26 mouse cellular contexts compared by ENCODE assay signal in the genomic region with DNA sequence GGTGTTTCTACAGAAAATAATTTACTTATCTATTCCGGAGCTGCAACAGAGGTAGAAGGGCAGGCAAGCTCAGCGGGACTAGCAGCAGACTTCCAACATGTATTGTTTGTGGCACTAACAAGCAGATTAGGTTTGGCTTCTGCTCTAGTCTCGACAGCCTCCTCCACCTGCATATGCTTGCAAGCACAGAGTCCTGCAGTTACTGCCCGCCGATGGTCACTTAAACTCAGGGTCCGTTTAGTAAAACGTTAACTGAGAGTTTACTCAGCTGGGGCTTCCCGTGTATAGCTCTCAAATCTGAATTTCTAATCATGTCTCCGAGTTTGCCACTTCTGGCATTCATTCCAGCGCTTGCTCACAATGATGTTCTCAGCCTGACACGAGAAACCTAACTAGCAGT.
DNase-seq lines count a peak whose midpoint lies in the region; ATAC-seq and TF ChIP-seq lines count a peak whose summit lies in the region.
"Had no signal": no experiment of that assay in that cellular context is flagged by ENCODE, and none has a peak within 500 bp of the region (broad histone marks: within the 10 kb centered on the region; RNA-seq: fewer than 3 reads in every experiment).

No protein-coding gene starts in this region.

- no peak for TF ChIP-seq CTCF in intestine, postnatal 0 days (IDR thresholded peaks at IDR 0.05; ENCODE audit: low read depth)

- no peak overlapping the region for H3K4me3 ChIP-seq in intestine, embryonic 15.5 days (replicated peaks)
- no peak overlapping the region for H3K4me3 ChIP-seq in intestine, postnatal 0 days (ENCODE audit: low read depth, low read length)
- no peak overlapping the region for H3K4me3 ChIP-seq in kidney, embryonic 15.5 days (replicated peaks)
- no peak overlapping the region for H3K4me3 ChIP-seq in heart, embryonic 12.5 days
- H3K4me3 ChIP-seq: embryonic facial prominence, embryonic 13.5 days; forebrain, embryonic 10.5 days; forebrain, embryonic 15.5 days; hindbrain, embryonic 13.5 days; liver, embryonic 12.5 days; megakaryocyte, embryonic 14.5 days; midbrain, embryonic 12.5 days; neural tube, embryonic 13.5 days had no signal

- no peaks in the 10 kb centered on the region for H3K27me3 ChIP-seq in intestine, embryonic 15.5 days (replicated peaks)
- H3K27me3 ChIP-seq in intestine, postnatal 0 days (replicated peaks; ENCODE audit: control insufficient read depth, insufficient read depth, low read length): no peaks in the 10 kb centered on the region
- no peaks in the 10 kb centered on the region for H3K27me3 ChIP-seq in kidney, embryonic 15.5 days
- no peaks in the 10 kb centered on the region for H3K27me3 ChIP-seq in heart, embryonic 12.5 days (replicated peaks)
- H3K27me3 ChIP-seq: embryonic facial prominence, embryonic 13.5 days; forebrain, embryonic 15.5 days; hindbrain, embryonic 13.5 days; liver, embryonic 12.5 days; megakaryocyte, embryonic 14.5 days; midbrain, embryonic 12.5 days; neural tube, embryonic 13.5 days had no signal

- H3K27ac ChIP-seq in intestine, embryonic 15.5 days: no peak overlapping the region
- no peak overlapping the region for H3K27ac ChIP-seq in intestine, postnatal 0 days (ENCODE audit: low read depth, low read length)
- peak overlapping the region; percentile 54; the same call in 1 of the 2 replicates for H3K27ac ChIP-seq in kidney, embryonic 15.5 days
- H3K27ac ChIP-seq in heart, embryonic 12.5 days (ENCODE audit: poor library complexity, severe bottlenecking): no peak overlapping the region
- H3K27ac ChIP-seq: embryonic facial prominence, embryonic 13.5 days; forebrain, embryonic 10.5 days; forebrain, embryonic 15.5 days; hindbrain, embryonic 13.5 days; liver, embryonic 12.5 days; midbrain, embryonic 12.5 days; neural tube, embryonic 13.5 days had no signal

- no peaks in the 10 kb centered on the region for H3K9me3 ChIP-seq in intestine, embryonic 15.5 days
- no peaks in the 10 kb centered on the region for H3K9me3 ChIP-seq in intestine, postnatal 0 days (ENCODE audit: control insufficient read depth)
- H3K9me3 ChIP-seq in kidney, embryonic 15.5 days (replicated peaks): no peaks in the 10 kb centered on the region
- no peaks in the 10 kb centered on the region for H3K9me3 ChIP-seq in heart, embryonic 12.5 days (replicated peaks)
- H3K9me3 ChIP-seq: embryonic facial prominence, embryonic 13.5 days; forebrain, embryonic 10.5 days; forebrain, embryonic 15.5 days; hindbrain, embryonic 13.5 days; liver, embryonic 12.5 days; midbrain, embryonic 12.5 days; neural tube, embryonic 13.5 days had no signal

- H3K36me3 ChIP-seq in intestine, embryonic 15.5 days: no peaks in the 10 kb centered on the region
- H3K36me3 ChIP-seq in intestine, postnatal 0 days (ENCODE audit: control insufficient read depth, insufficient read depth): no peaks in the 10 kb centered on the region
- H3K36me3 ChIP-seq in kidney, embryonic 15.5 days: no peaks in the 10 kb centered on the region
- H3K36me3 ChIP-seq in heart, embryonic 12.5 days: no peaks in the 10 kb centered on the region
- H3K36me3 ChIP-seq: embryonic facial prominence, embryonic 13.5 days; forebrain, embryonic 10.5 days; forebrain, embryonic 15.5 days; hindbrain, embryonic 13.5 days; liver, embryonic 12.5 days; midbrain, embryonic 12.5 days; neural tube, embryonic 13.5 days had no signal

- 49% methylated on average over 11 of the region's 11 CpGs for WGBS in intestine, embryonic 15.5 days
- 30% methylated on average over 11 of the region's 11 CpGs for WGBS in intestine, postnatal 0 days
- 39% methylated on average over 11 of the region's 11 CpGs for WGBS in kidney, embryonic 15.5 days
- whole genome bisulfite sequencing in heart, embryonic 12.5 days: 76% methylated on average over 11 of the region's 11 CpGs

- no peaks in the 10 kb centered on the region for H3K4me1 ChIP-seq in intestine, embryonic 15.5 days (replicated peaks)
- H3K4me1 ChIP-seq in intestine, postnatal 0 days (replicated peaks; ENCODE audit: control insufficient read depth, insufficient read depth, low read length): no peaks in the 10 kb centered on the region
- peaks cover 13% of the 10 kb centered on the region; the same call in 1 of the 2 replicates for H3K4me1 ChIP-seq in kidney, embryonic 15.5 days
- H3K4me1 ChIP-seq in heart, embryonic 12.5 days (replicated peaks): no peaks in the 10 kb centered on the region
- H3K4me1 ChIP-seq: embryonic facial prominence, embryonic 13.5 days; forebrain, embryonic 10.5 days; forebrain, embryonic 15.5 days; liver, embryonic 12.5 days; megakaryocyte, embryonic 14.5 days; midbrain, embryonic 12.5 days; neural tube, embryonic 13.5 days had no signal

- no peak overlapping the region for H3K4me2 ChIP-seq in intestine, embryonic 15.5 days (replicated peaks)
- H3K4me2 ChIP-seq in intestine, postnatal 0 days (replicated peaks; ENCODE audit: low read depth): no peak overlapping the region
- peak overlapping the region; percentile 22; the same call in 1 of the 2 replicates for H3K4me2 ChIP-seq in kidney, embryonic 15.5 days
- no peak overlapping the region for H3K4me2 ChIP-seq in heart, embryonic 12.5 days
- H3K4me2 ChIP-seq: embryonic facial prominence, embryonic 13.5 days; forebrain, embryonic 15.5 days; heart, embryonic 11.5 days; hindbrain, embryonic 13.5 days; liver, embryonic 12.5 days; midbrain, embryonic 12.5 days; neural tube, embryonic 13.5 days had no signal

- peak; percentile 21 for DNase-seq in kidney, adult 18-20 months
- peak; percentile 31 to 52 for DNase-seq in kidney, postnatal 25 days
- DNase-seq in cerebellum, postnatal 36 days: no peak
- no peak for DNase-seq in cerebellum, postnatal 14 days
- DNase-seq: adrenal gland, postnatal 14 days; cerebellum, adult 11 months; cerebellum, adult 9-11 months; gastrocnemius, postnatal 36 days; heart, adult 18-20 months; heart, postnatal 4 days; liver, postnatal 0 days; lung, postnatal 36 days; right cerebral cortex, postnatal 4 days had no signal

- peak; percentile 69; the same call in 1 of the 2 replicates for ATAC-seq in intestine, embryonic 15.5 days
- ATAC-seq in intestine, postnatal 0 days: no peak
- peak; percentile 61 for ATAC-seq in kidney, embryonic 15.5 days (replicated peaks; ENCODE audit: low FRiP score)
- ATAC-seq in heart, embryonic 12.5 days (ENCODE audit: insufficient number of reproducible peaks, low FRiP score): no peak
- ATAC-seq: forebrain, embryonic 15.5 days; liver, embryonic 12.5 days; liver, postnatal 0 days had no signal

- H3K9ac ChIP-seq in intestine, embryonic 15.5 days: no peak overlapping the region
- no peak overlapping the region for H3K9ac ChIP-seq in intestine, postnatal 0 days (ENCODE audit: low read depth, low read length)
- no peak overlapping the region for H3K9ac ChIP-seq in kidney, embryonic 15.5 days
- no peak overlapping the region for H3K9ac ChIP-seq in heart, embryonic 12.5 days
- H3K9ac ChIP-seq: embryonic facial prominence, embryonic 13.5 days; forebrain, embryonic 15.5 days; hindbrain, embryonic 13.5 days; liver, embryonic 12.5 days; liver, postnatal 0 days; midbrain, embryonic 12.5 days; neural tube, embryonic 13.5 days had no signal

Comparison
In these comparisons a context has a peak if more than half of its experiments do, and no peak if none do; other contexts are left out.
1. ATAC-seq: peak in intestine, embryonic 15.5 days (single experiment) and kidney, embryonic 15.5 days (single experiment); none in intestine, postnatal 0 days (single experiment) and heart, embryonic 12.5 days (single experiment).
2. DNase-seq: peak in kidney, adult 18-20 months (single experiment) and kidney, postnatal 25 days (2 of 2); none in cerebellum, postnatal 36 days (0 of 2) and cerebellum, postnatal 14 days (0 of 2).